Mouse (Mus musculus) ovary, postnatal 14 days (tissue): ENCODE measurements at regions not wholly inside any gene's neighbourhood (a gene's known extent, or its start where the extent isn't known, plus 50 kb on each side); places are given as distances from the start of the nearest gene placed in this dataset.
A peak's percentile ranks its signal among the peaks of the same experiment; 100 is the strongest.

Experiments used
- DNase-seq: peaks from one replicate; pipeline ENCODE4 v3.0.0; 2022; ENCODE audit warnings: low spot score

DNA sequence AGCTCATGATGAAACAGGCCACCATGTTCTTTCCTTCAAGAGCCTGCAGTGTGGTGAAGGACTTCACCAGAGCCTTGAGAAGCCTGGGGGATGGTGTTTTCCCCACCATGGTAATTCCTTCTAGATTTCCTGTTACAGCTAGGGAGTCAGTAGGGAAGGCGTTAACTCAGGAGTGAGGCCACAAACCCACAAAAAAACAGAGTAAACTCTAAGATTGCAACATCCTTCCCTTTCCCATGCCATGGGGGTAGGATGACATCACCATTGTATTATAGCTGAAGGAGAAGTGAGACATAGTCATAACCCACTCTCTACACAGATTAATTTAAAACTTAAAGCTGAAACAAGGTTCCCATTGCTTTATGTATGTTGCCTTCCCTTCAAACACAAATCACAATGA lies 218.7 kb upstream of the F930015N05Rik start:
- DNase-seq = no peak

DNA sequence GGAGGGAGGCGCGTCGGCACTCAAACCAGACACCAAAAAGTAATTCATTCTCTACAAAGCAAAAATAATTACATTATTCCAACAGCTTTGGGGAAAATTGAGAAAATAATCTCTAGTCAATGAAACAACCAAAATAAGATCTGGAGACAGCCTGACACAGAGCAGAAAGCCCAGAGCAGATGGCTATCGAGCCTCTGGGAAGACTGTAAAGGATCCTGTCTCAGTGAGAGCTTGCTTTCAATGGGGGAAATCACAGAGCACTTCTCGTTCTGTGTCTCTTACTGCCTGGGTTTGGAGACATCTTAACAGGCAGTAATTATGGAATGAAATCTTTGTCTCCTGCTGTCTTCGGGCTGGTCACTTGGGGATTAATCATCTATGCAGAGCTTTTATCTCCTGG lies 226.7 kb upstream of the F930015N05Rik start:
- no peak for DNase-seq

DNA sequence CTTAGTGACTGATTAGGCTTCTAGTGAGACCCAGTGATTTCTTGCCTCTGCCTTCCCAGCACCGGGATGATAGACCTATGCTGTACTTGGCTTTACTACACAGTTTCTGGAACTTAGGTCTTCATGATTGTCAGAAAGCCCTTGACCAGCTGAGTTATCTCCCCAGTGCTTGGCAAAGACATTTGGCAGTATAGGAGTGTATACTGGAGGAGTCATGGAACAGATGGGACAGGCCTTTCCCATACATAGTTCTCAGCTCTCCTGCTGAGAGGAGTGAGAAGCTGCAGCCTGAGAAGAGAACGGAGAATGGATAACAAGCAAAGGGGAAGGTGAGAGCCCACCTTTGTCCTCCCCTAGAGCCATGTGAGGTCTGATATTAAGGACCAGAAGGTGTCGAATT lies 230.6 kb upstream of the F930015N05Rik start:
- DNase-seq = no peak

DNA sequence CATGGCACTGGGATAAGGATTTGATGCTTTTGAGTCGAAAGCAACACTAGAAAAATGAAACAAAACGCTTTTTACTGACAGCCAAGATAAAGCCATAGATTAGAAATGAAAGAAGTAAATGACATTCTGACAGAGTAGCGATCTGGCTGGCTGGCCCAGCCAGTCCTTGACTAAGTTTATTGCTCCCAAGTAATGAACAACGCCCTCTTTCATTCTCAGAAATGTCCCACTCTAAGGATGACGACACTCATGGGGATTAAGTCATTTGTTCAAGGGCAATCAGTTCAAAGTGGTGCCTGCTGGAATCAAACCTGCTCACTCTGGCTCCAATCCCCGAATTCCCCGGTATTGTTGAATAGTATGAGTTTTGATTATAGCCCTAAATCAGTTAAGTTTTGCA lies 231.1 kb upstream of the F930015N05Rik start:
- no peak for DNase-seq

DNA sequence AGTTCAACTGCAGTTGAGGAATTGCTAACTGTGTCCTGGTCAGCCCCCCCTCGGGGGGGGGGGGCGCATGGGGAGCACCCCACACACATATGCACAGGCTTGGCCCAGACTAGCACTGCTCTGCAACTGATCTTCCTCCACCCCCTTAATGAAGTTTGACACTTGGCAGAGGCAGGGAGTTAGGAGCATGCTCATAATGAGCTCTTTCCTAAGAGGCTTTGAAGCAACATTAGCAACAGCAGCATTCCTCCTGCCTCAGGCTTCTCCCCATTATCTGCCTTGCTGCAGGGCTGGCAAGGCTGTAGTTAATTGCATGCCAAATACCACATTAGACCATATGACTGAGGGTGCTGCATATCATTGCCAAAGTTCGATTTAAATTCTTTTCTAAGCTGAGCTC lies 235.4 kb upstream of the F930015N05Rik start:
- DNase-seq = no peak

DNA sequence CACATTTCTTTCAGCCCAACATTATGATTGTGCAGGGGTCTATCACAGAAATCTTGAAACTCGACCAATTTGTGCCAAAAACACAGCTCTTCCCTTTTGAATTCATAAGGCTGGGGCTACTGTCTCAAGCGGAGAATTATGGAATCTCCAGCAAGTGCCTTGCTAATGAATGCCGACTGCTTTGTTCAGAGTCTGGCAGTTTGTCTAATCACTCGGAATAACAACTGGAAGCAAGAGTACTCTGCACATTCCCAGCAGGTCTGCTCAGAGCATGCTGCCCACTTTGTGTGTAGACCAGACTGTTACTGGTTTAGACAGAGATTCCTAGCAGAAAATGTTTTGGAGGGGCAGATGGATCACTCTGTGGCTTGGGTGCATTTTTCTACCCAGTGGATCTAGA lies 237.1 kb upstream of the F930015N05Rik start:
- DNase-seq = no peak

DNA sequence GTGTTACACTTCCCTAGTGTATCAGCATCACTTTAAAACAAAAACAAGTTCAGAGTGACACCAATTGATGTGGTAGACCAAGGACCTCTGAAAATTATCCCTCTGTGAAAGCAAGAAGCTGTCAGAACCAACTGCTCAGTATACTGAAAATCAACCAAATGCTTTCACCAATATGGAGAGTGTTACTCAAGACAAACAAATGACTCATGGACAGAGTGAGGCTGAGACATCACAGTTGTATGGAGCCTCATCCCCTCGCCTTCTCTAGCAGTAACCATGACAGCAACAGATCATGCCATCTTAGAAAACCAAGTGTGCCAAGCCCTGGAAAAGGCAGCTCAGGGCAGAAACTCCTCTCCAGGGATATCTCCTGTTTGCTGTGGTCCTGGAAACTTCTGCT lies 267.3 kb upstream of the F930015N05Rik start:
- DNase-seq = no peak

DNA sequence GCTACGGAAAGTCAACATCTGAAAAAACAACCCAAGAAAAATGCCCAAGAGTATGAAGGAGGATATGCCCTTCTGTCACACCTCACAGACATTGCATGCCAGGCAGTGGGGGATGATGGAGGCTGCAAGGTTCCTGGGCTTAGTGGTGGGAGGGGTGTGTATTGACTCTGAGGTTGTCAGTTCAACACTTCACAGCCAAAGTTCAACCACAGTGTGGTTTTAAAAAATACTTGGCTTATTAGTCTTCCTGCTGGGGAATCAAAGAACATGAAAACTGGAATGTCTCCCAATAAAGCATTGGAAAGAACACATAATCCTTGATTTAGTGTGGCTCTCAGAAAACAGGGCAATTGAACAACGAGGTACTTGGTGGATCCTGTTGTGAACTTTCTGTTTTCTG lies 267.0 kb upstream of the Elac2 start:
- DNase-seq = no peak

DNA sequence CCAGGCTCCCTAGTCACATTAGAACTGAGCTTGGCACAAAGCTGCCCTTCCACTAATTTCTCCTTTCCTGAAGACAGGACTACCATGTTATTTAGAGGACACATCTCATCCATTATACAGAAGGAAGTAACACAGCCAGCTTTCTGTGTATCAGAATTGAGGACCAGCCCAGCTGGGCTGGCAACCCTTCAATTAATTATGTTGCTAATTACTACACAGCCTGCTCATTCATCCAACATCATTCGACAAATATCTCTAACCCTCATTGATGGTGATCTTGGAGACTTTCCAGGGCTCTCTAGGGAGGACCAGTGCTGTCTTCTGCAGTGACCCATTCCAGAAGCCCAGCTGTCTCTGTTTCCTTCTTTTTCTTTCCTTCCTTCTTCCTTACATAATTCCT lies 263.7 kb upstream of the Elac2 start:
- DNase-seq = no peak

DNA sequence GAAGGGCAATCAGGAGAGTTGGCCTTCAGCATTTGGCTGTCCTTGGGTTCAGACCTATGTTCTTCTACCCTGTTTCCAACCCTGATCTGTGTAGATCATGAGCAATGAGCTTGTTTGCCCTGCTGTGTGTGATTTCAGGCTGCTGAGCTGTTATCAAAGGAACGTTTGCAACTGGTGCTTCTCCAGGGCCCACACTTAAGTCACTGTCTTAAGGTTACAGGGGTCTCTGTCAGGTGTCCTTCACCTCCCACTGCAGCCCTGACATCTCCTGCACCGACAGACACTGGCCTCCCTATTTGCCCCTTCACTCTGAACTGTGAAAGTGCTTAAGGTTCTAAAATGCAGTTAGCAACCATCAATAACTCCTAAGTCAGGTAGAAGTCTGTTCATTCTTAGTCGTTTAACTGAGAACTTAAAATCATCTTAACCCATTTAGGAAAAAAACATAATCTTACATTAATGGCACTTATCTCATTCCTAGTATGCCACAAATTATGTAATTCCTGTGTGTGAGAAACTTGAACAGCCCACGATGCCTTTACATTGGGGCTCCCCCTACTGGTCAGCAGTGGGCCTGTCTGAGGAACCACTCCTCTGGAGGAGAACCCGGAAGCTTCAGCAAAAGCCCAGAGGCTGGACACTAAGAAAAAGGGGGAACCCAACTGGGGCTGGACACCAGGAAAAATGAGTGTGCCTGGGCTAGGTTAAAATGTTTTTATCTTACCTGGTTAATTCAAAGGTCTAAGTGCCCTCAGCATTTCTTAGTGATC lies 260.3 kb upstream of the Elac2 start:
- peak; percentile 77 for DNase-seq

DNA sequence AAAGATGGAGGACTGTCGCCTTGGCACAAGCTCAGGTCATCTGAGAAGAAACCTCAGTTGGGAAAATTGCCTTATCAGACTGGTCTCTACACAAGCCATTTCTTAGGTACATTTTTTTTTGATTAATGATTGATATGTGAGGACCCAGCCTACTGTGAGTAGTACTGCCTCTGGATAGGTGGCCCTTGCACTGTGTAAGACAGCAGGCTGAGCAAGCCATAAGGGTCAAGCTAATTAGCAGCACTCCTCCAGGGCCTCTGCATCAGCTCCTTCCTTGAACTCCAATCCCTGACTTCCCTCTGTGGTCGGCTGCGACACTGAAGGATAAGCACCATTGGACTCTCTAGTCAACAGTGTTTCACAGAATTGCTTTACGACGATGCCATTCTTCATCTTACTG lies 252.6 kb upstream of the Elac2 start:
- no peak for DNase-seq

DNA sequence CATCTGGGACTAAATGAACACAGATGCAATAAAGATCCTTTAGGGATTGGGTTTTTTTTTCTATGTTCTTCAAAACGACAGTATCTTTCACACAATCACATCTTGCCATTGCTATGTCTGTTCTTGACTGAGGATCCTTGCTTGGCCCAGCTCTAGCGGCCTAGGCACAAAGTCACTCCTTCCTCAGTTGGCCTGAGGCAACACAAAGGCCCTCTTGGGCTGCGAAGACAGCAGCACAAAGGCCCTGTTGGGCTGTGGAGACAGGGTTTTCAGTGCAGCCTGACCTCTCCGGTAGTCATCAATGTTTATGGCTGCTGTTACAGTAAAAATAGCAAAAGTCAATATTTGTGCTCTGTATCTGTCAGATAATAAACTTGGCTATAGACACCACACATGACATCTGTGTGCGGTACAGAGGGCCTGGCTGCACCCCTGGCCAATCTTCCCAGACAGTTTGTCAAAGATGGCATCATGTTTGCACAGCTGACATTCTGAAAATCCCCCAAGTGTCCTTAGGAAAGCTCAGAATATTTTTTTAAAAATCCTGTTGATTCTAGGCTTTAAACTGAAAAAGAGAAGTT lies 250.9 kb upstream of the Elac2 start:
- no peak for DNase-seq

DNA sequence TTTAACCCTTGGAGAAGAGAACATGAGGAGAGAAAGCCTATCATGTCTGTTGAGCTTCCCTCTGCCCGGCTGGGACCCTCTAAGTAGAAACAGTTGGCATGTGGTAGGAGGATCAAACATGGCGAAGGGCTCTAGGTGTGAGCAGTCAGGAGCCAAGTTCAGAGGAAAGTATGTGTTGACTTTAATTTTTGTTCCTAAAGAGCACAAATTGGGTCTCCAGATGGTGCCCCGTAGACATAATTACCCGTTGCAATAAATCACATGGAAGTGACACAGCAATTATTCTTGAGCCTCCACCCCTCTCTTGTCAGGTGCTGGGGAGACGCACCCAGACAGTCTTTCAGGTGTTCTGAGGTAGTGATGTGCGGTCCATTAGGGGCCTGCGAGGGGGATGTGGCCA lies 239.9 kb upstream of the Elac2 start:
- DNase-seq = no peak

DNA sequence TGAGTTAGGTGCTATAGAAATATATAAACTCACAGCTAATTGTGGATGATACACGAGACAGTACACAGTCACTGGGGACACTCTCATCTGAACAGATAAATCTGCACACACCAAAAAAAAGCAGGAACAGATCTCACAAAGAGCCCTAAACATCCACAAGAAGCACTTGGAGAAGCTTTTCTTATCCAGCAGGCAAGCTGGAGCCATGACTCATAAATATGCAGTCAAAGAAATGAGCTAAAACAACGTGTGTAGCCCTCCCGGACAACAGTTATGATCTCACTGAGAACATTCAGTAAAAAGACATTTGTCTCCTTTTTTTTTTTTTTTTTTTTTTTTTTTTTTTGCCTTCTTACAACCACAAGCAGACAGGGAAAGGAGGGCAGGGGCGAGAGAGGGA lies 235.1 kb upstream of the Elac2 start:
- DNase-seq = no peak

DNA sequence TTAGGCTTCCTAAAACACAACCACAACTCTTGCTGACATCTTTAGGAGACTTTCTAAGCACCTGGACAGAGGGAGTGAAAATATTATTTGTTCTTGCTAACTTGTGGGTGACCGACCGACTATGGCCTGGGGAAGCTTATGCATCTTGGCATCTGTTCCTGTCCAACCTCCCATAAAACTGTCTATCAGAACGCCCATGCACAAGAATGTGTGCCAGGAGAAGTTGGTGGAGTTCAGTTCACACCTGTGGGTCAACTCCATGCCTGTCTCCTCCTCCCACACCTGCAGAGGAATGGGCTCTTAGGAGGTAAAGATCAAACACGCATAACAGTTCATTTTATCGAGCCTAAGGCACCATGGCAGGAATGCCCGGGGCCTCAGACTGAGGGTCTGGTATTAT lies 232.7 kb upstream of the Elac2 start:
- no peak for DNase-seq

DNA sequence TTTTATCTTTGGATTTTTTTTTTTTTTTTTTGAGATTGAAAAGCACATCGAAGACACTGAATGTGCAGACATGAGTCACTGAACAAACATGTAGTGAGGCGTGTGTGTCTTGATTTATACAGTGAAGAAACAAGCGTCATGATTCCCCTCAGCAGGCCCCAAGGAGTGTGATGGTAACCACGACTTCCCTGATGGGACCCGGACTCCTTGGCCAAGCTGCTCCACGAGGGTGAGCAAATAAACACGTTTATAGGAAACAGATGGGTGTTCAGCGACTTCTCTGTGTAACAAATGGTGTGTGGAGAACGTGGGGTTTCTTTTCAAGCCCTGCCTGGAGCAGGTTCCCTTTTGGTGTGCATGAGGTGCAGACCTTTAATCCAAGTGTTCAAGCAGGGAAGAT lies 228.9 kb upstream of the Elac2 start:
- no peak for DNase-seq

DNA sequence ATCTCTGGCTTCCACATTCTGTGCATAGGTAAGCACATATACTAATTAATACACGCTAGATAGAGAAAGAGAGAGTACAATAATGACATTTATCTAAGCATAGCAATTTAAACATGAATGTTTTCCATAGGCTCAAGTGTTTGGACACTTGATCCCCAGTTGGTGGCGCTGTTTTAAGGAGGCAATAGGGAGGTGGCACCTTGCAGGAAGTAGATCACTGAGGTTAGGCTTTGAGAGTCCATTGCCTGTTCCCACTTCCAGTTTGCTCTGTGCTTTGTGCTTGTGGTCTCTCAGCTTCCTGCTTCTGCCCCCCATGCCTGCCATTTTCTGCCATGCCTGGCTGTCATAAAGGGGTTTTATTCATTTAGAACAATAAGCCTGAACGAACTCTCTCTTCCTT lies 226.5 kb upstream of the Elac2 start:
- DNase-seq = no peak

DNA sequence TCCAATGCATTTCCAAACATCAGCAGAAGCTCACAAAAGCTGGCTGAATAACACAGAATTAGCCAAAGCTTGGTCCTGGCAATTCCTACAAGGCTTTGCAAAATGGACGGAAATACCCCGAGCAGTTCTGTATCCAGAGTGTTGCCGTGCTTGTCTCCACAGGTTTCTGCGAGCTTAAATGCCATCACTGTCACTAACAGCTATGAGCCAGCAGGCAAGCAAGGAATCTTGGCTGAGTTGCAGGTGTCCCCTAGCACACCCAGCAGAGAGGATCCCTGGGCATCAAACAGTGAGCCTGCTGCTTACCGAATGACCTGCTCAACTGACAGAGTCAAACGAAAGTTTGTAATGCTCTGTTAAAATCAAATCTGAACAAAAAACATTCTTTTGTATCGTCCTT lies 226.0 kb upstream of the Elac2 start:
- no peak for DNase-seq

DNA sequence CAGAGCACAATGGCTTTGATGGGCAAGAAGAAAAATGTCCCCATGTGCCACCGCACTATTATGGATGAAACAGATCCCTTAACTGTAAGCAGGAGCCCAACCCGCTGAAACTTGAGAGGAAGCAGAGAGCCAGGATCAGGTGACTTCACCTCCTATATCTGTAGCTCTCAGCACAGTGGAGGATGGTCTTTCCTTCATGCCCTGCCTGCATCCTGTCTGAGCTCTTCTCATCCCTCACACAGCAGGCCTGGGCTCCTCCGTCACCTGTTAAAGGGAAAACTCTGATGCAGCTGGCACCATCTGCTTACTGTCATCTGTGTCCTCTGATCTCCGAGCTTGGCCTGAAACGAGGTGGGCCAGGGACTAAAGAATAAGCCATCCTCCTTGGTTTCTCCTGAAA lies 224.8 kb upstream of the Elac2 start:
- no peak for DNase-seq

DNA sequence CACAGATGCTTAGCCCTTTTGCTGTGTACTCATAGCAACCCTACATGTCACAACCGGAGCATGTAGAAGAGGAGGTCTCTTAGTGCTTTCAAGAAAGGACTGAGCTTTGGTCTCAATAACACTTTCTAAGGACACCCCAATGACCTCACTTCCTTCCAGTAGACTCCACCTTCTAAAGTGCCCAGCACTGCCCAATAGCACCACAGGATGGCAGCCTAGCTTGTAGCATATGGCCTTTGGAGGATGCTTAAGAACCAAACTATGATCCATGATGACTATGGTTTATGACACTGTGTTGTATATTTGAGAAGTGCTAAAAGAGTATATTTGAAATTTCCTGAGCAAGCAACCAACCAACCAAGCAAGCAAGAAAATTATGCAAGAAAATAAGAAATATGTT lies 223.3 kb upstream of the Elac2 start:
- DNase-seq = no peak

DNA sequence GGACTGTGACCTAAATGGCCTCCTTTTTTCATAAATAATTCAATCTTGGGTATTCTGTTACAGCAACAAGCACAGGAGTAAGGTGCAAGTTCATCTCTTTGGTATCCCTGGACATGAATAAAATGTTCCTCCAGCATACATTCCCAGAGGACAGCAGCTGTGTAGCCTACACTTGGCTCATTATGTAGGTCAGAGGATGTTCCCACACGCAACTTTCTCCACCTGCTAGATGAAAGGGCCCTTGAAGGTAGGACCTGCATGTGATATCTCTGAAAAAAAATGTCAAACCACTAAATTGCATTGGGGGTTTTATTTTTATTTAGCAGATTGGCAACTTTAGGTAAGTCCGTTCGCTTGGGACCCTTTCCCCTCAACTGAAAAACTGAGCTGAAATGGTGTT lies 218.2 kb upstream of the Elac2 start:
- DNase-seq = no peak

DNA sequence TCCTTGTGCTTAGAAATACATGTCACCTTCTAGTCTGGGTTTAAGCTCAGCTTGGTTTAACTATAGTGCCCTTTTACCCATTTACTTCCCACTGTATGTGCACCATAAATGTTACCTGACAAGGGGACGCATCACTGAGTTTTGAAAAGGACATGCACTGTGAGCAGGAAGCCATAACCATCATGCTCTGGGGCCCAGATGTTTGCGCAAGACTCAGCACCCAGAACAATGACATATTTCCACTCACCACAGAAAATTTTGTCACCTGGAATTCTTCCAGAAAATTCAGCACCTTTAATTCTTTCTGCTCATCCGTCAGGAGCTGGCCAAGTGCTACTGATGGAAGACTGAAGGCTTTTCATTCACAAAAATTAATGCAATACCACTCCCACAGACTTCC lies 216.1 kb upstream of the Elac2 start:
- DNase-seq = no peak

DNA sequence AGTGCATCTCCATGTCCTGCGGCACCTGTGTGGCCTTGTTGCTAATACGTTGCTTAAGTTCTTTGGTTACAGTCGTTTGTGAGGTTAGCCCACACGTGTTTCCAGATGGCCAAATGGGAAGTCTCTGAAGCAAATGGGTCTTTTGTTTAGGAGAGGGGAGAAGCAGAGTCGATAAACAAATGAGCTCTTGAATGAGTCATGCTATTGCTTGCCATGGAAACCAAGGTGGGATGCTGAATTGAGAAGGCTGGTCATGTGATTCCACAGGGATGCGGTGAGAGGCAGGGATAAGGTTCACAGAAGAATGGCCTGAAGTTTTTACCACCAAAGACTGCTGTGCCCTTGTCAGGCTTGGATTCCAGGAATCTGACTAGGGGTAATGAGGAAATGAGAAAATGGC lies 214.8 kb upstream of the Elac2 start:
- no peak for DNase-seq

DNA sequence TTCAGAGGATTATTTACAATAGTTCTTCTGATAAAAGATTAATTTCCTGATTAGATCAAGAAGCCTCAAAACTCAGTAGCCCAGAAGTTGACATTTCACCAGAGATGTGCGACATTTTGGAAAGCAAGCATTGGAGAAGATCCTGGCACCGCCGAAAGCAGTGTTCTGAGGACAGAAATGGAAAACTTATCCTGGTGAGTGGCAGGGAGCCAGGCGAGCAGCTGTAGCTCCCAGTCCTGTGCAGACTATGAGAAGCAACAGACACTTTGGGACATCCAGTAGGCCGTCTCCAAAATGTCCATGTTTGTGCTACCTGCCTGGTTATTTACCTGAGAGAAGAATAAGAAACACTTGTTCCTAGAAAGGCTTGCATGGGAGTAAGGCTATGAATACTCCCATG lies 202.1 kb upstream of the Elac2 start:
- no peak for DNase-seq
